Mouse (Mus musculus) adrenal gland, postnatal 4 days (tissue): ENCODE results near the gene Tmem115. TPM values are rescaled to one million over a fixed set of nuclear protein-coding genes. Genes with fewer than 3 reads are reported as not detected.

ENCODE experiments used
- DNase-seq, 2 experiments: peaks; one replicate each; pipeline ENCODE4 v3.0.0; 2021 to 2022; ENCODE audit warnings: low spot score in 2 of 2, mixed read lengths in 2 of 2
- long read RNA-seq, 2 experiments: library from polyadenylated mRNA; stranded (forward); transcript quantifications; one replicate each; pipeline ENCODE4 v2.0.0; 2021
- total RNA-seq, 2 experiments: library from RNA; stranded (reverse); gene quantifications; 2 replicates each; pipeline ENCODE4 v1.2.3; 2021

Tmem115 gene
- 10 to 100 TPM; 40.8 to 44.6 TPM for total RNA-seq
- long read RNA-seq, experiment 1, transcript Tmem115-201 (2 exons, 2,194 nt): major isoform, 62 of 63 reads
- long read RNA-seq, experiment 1, partial matches to known transcripts: 0 of 63 reads
- long read RNA-seq, experiment 1, other reads (novel, unspliced or antisense): 1 of 63 reads
- long read RNA-seq, experiment 2, transcript Tmem115-201 (2 exons, 2,194 nt): major isoform, 120 of 120 reads
- long read RNA-seq, experiment 2, partial matches to known transcripts: 0 of 120 reads
- long read RNA-seq, experiment 2, other reads (novel, unspliced or antisense): 0 of 120 reads

DNA sequence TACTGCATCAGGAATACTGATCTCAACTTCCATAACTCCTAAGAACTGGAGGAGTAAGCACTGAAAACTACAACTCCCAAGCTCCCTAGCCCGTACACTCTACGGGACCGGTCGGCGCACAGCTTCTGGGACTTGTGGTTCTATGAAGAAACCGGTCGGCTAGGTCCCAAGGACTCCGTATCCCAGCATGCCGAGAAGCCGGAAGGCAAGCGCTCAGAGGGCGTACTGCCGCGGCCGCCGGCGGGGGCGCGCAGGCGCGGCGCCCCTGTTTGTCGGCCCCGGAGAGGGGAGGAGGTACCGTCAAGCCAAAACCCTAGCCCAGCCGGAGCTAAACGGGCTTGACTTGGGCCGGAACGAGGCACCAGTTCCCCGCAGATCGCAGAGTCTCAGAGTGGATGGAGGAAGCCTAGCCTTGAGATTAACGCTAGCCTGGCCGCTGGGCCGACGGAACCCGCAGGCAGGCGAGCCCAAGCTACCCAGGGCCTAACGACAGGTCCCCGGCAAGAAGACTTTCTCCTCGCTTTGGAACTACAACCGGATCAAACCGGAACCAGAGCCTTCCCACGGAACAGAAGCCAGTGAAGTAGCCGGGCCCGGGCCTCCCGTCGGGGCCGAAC, at the start of gene Tmem115:
Gene Tmem115, plus strand, starts transcription at position 155 of the 617 bp plus-strand sequence.
- DNase-seq: peak; percentile 70 to 84

GRCm38 (mm10) chr9:107484302-107484701, 49.4 kb upstream of the Tmem115 start:
- no peak for DNase-seq

DNA sequence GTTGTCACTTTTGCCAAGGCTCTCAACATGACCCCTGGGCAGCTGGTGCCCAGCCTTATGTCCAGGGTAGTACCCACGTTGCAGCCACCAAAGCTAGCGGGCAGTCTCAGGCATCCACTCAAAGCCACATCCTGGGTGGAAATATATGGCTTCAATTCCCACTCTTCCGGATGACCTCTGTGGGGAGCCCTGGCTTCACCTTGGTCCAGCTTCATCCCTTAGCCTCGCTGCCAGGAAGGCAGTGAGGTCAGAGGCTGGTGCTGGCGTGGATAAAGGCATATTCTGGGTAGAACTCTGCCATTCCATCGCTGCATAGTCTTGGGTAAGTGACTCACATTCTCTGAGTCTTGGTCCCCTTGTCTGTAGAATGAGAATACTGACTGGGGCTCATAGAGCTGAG, 49.0 kb upstream of the Tmem115 start:
- DNase-seq: no peak

DNA sequence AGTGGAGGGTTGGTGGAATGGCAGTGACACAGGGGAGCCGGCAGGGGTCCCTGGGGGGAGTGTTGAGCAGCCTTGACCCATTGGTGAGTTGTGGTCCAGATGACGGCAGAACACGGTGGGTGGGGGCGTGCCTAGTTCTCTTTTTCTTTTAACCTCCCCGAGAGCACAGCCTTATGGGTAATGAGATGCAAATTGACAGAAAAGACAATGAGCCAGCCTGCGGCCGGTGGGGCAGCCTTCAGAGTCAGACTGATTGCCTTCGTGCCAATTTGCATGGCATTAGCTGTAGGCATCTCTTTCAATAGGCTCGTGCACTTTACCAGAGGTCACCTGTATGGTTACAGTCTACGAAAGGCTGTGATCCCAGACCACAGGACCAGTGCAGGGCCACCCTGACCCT, 47.7 kb upstream of the Tmem115 start:
- DNase-seq: no peak

GRCm38 (mm10) chr9:107486507-107487225, 47.1 kb upstream of the Tmem115 start:
- no peak for DNase-seq

DNA sequence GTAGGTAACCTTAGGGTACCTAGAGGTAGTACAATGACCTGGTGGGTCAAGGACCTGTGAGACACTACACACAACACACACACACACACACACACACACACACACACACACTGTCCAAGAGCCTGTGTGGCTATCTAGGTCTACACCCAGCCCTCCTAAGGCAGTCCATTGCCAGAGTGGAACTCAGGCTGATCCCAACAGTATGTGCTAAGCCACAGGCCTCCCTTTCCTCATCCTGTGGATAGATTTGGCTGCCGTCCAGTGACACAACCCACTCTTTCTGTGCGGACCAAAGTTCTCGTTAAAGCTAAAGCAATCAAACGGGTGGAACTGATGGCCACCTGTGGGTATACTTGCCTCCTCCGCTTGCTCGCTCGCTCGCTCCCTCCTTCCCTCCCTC, 43.6 kb upstream of the Tmem115 start:
- DNase-seq: no peak

DNA sequence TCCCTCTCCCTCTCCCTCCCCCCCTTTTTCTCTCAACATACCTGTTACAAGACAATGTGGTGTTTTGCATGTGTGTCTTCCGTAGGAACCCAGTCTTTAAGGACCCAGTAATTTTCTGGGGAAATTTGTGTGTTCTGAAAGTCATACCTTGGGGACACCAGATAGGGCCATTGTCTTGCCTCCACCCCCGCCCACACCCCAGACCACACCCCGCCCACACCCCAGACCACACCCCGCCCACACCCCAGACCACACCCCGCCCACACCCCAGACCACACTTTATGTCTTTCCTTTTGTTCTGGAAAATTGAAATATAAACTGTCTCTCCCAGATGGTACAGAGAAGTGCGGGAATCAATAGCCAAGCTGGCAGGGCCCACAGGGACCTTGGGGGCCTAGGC, 43.1 kb upstream of the Tmem115 start:
- DNase-seq: no peak

- no peak for DNase-seq
Observed at GRCm38 (mm10) chr9:107493511-107493910, 40.2 kb upstream of the Tmem115 start.

DNA sequence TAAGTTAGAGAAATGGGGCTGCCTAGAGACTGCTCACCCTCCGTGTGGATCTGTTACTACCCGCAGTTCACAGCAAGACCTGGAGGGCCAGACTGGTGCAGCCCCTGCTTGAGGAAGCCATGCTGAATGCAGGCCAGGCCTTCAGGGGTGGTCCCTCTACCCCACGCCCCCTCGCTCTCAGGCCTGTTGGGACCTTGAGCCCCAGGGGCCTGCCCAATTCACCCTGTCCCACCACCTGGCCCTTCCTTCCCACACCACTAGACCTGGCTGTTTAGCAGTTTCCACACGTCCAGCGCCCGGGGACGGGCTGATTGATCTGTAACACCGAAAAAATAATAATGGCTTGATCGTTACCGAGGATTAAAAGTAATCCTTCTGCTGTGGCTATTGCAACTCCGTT, 39.5 kb upstream of the Tmem115 start:
- no peak for DNase-seq

- DNase-seq: no peak
Observed at GRCm38 (mm10) chr9:107496359-107496758, 37.4 kb upstream of the Tmem115 start.

GRCm38 (mm10) chr9:107500708-107501286, 32.9 kb upstream of the Tmem115 start:
- DNase-seq: no peak

- DNase-seq: no peak
Observed at GRCm38 (mm10) chr9:107502131-107502846, 31.5 kb upstream of the Tmem115 start.

DNA sequence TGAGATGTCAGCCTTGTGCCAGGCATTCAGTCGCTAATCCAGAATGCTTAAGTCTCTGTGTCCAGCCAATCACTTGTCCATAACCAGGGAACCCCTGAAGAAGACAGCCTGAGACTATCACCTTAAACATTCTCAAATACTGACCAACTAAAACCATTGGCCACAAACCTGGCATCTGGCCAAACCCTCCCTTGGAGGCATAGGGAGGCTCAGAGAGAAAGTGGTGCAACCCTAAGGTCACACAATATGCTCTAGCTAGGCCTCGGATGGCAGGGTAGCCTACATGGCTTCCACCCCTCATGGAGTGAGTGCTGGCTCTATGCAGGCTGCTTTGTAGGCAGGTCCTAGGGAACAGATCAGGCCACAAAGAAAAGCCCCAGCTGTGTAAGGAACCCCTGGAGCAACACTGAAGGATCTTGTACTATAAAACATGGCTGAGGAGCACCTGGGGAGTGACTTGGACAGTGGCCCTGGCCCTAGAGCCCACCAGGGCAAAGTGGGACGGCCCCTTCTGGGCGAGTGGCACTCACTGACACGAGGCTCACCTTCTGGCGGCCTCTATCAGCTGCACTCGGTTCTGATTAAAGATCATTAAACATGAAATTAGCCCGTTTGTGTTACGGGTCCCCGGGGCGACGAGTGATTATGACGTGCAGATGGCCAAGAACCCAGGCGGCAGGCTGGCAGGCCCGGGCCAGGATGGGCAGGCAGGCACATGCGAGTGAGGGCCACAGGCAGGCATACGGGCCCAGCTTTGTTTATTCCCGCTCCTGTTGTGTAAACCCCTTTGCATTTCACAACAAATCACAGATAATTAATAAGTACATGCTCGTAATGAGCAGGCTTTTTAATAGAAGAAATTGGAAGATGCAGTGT, 28.8 kb upstream of the Tmem115 start:
- DNase-seq: no peak

DNA sequence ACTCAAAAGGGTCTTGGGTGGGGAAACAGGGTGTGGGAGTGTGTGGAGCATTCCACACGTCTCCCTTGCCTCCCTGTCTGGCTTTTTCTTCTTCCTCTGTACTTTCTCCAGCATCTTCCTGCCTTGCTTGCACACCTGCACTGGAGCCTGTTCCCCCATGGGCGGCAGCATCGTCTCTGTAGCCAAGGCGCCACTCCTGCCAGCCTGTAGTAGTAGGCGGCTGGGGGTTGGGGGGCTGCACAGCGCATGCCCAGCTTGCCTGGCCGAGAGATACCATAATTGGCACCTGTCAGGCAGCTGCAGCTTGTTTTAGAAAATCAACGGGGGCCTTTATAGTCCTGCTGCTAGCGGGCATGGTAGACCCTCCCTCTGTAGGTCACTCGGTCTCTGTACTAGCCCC, 25.5 kb upstream of the Tmem115 start:
- DNase-seq: no peak

DNA sequence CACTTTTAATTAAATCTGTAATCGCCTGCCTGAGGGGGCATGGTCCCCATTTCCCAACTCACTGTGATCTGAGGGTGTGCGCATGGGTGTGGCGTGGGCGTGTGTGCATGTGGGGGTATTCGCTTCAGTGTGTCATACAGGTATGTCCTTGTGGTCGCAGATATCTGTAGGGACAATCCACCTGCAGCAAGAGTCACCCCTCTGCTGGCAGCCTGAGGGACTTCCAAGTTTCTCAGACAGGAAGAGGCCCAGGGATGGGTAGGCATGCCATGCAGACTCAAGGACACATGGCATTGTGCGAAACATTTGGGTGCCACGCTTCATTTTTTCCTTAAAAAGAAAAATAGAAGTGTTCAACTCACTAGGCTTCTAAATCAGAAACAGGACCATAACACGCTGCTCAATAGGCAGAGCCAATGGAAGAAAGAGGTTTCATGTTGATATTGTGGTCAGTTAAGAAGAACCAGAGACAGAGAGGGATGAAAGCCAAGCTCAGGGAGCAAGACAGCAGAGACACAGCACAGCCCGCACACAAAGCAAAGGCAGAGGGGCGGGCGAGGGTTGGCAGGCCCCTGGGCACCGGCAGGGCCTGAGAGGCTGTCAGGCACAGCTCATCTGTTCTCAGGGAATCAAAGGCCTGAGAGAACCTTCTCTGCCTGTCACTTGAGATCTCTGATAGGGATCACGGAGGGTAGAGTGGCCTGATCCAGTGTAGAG, 23.2 kb upstream of the Tmem115 start:
- DNase-seq: no peak

DNA sequence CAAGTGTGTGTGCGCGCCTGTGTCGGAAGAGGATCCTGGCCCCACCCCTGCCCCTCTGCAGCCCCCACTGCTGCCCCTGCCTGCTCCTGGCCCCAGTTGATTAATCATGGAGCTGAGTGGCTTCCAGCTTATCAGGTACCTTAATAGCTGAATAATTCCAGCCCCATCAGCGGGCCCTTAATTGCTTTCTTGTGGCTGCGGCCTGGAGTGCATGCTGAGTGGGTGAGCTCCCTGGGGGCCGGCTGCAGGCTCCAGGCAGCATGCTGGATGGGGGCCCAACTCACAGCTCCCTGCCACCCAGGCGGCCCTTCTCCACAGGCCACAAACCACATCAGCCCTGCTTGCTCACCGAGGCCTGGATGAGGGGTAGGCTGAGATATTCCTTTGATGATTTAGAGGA, 22.3 kb upstream of the Tmem115 start:
- DNase-seq: no peak

DNA sequence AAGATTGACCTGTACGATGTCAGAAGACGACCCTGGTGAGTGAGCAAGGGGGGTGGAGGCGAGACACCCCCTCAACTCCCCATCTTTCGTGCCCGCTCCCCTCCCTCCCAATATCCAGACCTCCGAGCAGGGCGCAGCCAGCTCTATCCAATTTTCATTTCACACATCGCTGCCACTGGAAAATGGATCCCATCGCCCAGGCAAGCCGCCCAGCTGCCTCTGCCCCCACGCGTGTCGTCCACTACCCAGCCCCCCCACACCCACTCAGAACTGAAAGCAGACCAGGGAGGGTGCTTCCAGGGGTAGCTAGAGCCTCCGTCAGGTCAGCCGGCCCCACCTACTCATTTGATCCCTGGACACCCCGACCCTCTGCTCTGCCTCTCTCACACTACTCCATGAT, 21.4 kb upstream of the Tmem115 start:
- DNase-seq: no peak

- peak; percentile 76 to 80 for DNase-seq
Observed at GRCm38 (mm10) chr9:107514303-107514955, 19.3 kb upstream of the Tmem115 start.

DNA sequence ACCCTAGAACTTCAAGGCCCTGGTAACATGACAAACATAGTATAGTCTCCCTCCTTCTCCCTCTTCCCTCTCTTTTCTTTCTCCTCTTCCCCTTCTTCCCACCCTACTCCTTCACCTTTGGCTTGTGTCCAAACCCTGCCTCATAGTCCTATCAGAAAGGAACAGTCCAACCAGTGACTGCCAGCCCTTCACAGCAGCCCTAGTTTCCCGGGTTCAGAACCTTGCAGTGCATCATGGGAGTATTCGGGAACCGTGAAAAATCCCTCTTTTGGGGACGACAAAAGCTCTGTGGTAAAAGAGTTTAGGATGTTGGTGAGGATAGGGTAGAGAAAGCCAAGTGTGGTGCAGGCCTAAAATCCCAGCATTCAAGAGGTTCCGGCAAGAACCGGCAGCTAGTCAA, 13.4 kb upstream of the Tmem115 start:
- DNase-seq: no peak
